Mouse (Mus musculus): ENCODE data around the gene Qrich1. TPM values are rescaled to one million over a fixed set of nuclear protein-coding genes. Genes with fewer than 3 reads are reported as not detected.

Qrich1 gene
- polyA plus RNA-seq, 1 experiment, result not detected

DNA sequence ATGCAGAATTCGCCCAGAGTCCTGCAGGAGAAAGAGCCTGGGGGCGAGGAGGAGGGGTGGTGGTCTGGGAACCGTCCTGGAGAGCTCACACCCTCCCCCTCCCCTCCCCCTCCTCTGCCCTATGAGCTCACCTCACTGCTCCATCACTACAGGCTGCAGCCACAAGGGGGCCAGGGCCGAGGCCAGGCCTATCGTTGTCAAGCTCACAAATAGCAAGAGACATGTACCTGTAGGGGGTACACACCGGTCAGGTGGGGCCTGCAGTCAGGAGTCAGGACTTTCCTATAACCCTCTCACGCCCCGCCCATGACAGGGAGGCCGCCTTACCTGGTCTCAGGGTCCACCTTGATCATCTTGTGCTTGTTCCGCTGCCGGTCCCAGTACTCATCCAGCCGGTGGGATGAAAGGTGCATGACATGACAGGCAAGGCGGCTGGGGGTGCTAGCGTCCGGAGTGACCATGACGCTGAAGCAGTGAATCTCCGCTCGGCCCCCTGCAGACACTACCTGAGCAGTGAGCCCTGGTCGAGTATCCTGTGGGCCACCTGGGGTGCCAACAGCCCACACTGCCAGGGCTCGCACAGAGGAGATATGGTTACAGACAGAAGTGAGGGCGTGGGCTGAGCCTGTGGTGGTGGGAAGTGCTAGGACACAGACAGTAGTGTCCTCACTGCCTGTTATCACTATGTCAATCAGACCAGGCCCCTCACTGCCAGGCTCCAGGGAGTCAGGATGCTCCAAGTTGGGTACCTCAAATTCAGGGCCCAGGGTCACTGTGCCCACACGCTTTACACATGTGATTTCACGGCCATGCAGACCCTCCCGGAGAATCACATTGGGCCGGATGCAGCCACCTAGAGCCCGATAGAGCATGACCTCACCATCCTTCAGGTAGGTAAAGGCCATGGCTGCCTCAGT, 57.4 kb downstream of the Qrich1 start:
- WGBS, result 51% methylated on average over 26 of the region's 26 CpGs
- TF ChIP-seq CTCF (IDR thresholded peaks at IDR 0.05; ENCODE audit: insufficient read depth, low read depth, low read length), result no peak
- no peak for TF ChIP-seq POLR2A (IDR thresholded peaks at IDR 0.05; ENCODE audit: insufficient read depth, low read depth, low read length)
- Histone ChIP-seq H3K27ac (ENCODE audit: insufficient read depth, low read depth, low read length) (no peak overlapping the region), H3K4me1 (ENCODE audit: control insufficient read depth, insufficient read depth, low read length) (peaks cover 59% of the 10 kb centered on the region), H3K4me3 (ENCODE audit: insufficient read depth, low read depth, low read length) (no peak overlapping the region)

GRCm38 (mm10) chr9:108574921-108575320, 58.3 kb downstream of the Qrich1 start:
- no peak overlapping the region for H3K4me3 ChIP-seq (ENCODE audit: insufficient read depth, low read depth, low read length)
- peaks cover 68% of the 10 kb centered on the region for H3K4me1 ChIP-seq (ENCODE audit: control insufficient read depth, insufficient read depth, low read length)
- TF ChIP-seq CTCF (IDR thresholded peaks at IDR 0.05; ENCODE audit: insufficient read depth, low read depth, low read length), result no peak
- 52% methylated on average over 12 of the region's 12 CpGs for WGBS
- no peak overlapping the region for H3K27ac ChIP-seq (ENCODE audit: insufficient read depth, low read depth, low read length)

GRCm38 (mm10) chr9:108575321-108576297, 59.0 kb downstream of the Qrich1 start:
- WGBS, result 84% methylated on average over 37 of the region's 37 CpGs
- H3K4me3 ChIP-seq (ENCODE audit: insufficient read depth, low read depth, low read length), result no peak overlapping the region
- peaks cover 62% of the 10 kb centered on the region for H3K4me1 ChIP-seq (ENCODE audit: control insufficient read depth, insufficient read depth, low read length)
- TF ChIP-seq POLR2A (IDR thresholded peaks at IDR 0.05; ENCODE audit: insufficient read depth, low read depth, low read length) (no peak), CTCF (IDR thresholded peaks at IDR 0.05; ENCODE audit: insufficient read depth, low read depth, low read length) (no peak)
- no peak overlapping the region for H3K27ac ChIP-seq (ENCODE audit: insufficient read depth, low read depth, low read length)

- Histone ChIP-seq H3K27ac (ENCODE audit: insufficient read depth, low read depth, low read length) (no peak overlapping the region), H3K4me1 (ENCODE audit: control insufficient read depth, insufficient read depth, low read length) (peaks cover 59% of the 10 kb centered on the region)
These were observed 60.4 kb downstream of the Qrich1 start for GRCm38 (mm10) chr9:108577025-108577424.

GRCm38 (mm10) chr9:108577934-108578544, 61.4 kb downstream of the Qrich1 start:
- TF ChIP-seq POLR2A (IDR thresholded peaks at IDR 0.05; ENCODE audit: insufficient read depth, low read depth, low read length) (no peak), CTCF (IDR thresholded peaks at IDR 0.05; ENCODE audit: insufficient read depth, low read depth, low read length) (no peak)
- H3K4me3 ChIP-seq (ENCODE audit: insufficient read depth, low read depth, low read length), result peak overlapping the region; percentile 90
- peaks cover 59% of the 10 kb centered on the region for H3K4me1 ChIP-seq (ENCODE audit: control insufficient read depth, insufficient read depth, low read length)
- WGBS, result under 1% methylated on average over 24 of the region's 24 CpGs
- peak overlapping the region; percentile 91 for H3K27ac ChIP-seq (ENCODE audit: insufficient read depth, low read depth, low read length)

More at GRCm38 (mm10) chr9:108577025-108577424, 60.4 kb downstream of the Qrich1 start:
- peak overlapping the region; percentile 10 for H3K4me3 ChIP-seq (ENCODE audit: insufficient read depth, low read depth, low read length)
- WGBS, result 23% methylated on average over 6 of the region's 6 CpGs
- TF ChIP-seq CTCF (IDR thresholded peaks at IDR 0.05; ENCODE audit: insufficient read depth, low read depth, low read length) (no peak), POLR2A (IDR thresholded peaks at IDR 0.05; ENCODE audit: insufficient read depth, low read depth, low read length) (no peak)

- H3K4me3 ChIP-seq (ENCODE audit: insufficient read depth, low read depth, low read length), result peak within 1 kb of the TSS; percentile 90
- TF ChIP-seq CTCF (IDR thresholded peaks at IDR 0.05; ENCODE audit: insufficient read depth, low read depth, low read length), result no peak
- peak; percentile 81 for TF ChIP-seq POLR2A (IDR thresholded peaks at IDR 0.05; ENCODE audit: insufficient read depth, low read depth, low read length)
- H3K27ac ChIP-seq (ENCODE audit: insufficient read depth, low read depth, low read length), result peak within 1 kb of the TSS; percentile 91
- WGBS, result 4% methylated on average over 51 of the region's 51 CpGs
- H3K4me1 ChIP-seq (ENCODE audit: control insufficient read depth, insufficient read depth, low read length), result peaks cover 52% of the 10 kb centered on the region
These were observed 62.1 kb downstream of the Qrich1 start, which contains the start of gene Wdr6 for GRCm38 (mm10) chr9:108578545-108579343. Wdr6 (minus strand) TSS chr9:108578739.

DNA sequence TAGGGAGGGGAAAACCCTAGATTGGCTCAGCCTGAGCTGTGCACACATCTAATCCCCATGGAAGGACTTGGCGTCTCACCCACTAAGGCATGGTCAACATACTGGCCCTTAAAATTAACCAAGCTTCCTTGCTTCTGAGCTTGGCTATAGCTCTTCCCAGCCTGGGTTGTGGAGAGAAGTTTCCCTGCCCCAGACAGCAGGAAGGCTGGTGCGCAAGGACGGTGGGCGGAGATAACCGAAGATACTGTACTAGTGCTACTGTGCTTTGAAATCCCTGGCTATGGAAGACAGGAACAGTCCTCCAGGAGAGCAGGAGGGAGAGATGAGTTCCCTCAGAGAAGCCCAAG, 62.7 kb downstream of the Qrich1 start:
- H3K4me3 ChIP-seq (ENCODE audit: insufficient read depth, low read depth, low read length), result peak overlapping the region; percentile 90; the same call in 1 of the 2 replicates
- peak overlapping the region; percentile 69 for H3K27ac ChIP-seq (ENCODE audit: insufficient read depth, low read depth, low read length)
- WGBS, result 40% methylated on average over 5 of the region's 5 CpGs
- no peak for TF ChIP-seq POLR2A (IDR thresholded peaks at IDR 0.05; ENCODE audit: insufficient read depth, low read depth, low read length)
- no peak for TF ChIP-seq CTCF (IDR thresholded peaks at IDR 0.05; ENCODE audit: insufficient read depth, low read depth, low read length)
- H3K4me1 ChIP-seq (ENCODE audit: control insufficient read depth, insufficient read depth, low read length), result peaks cover 46% of the 10 kb centered on the region
